Mouse (Mus musculus) embryonic facial prominence, embryonic 11.5 days (tissue): ENCODE results near the gene Cel. TPM values are rescaled to one million over a fixed set of nuclear protein-coding genes. Genes with fewer than 3 reads are reported as not detected.
"Not testable (repeated sequence)": the region's sequence is repeated elsewhere in the genome, so short reads cannot be mapped to it uniquely, and the experiment has no call there.

Experiments
- ATAC-seq: fragments of 200-750 bp; cut with Nextera tagmentation; replicated peaks from 2 replicates; pipeline ENCODE4 v1.8.0; 2017; ENCODE audit warnings: low read depth; ENCODE audit not compliant: insufficient number of reproducible peaks, low FRiP score, low TSS enrichment
- DNase-seq: peaks from one replicate; pipeline ENCODE4 v3.0.0-alpha.2; 2015; ENCODE audit warnings: low spot score
- H3K27ac ChIP-seq: fragments of 300-500 bp; sonication (generic); replicated peaks from 2 replicates; pipeline ENCODE4 v1.5.1; 2014; ENCODE audit warnings: mild to moderate bottlenecking, low read depth, low read length, control low read depth
- H3K27me3 ChIP-seq: fragments of 300-500 bp; sonication (generic); 2 replicates; pipeline ENCODE4 v1.6.1; 2014; ENCODE audit warnings: mild to moderate bottlenecking, low read length, moderate library complexity, mixed read lengths; ENCODE audit not compliant: control insufficient read depth, insufficient read depth
- H3K36me3 ChIP-seq: fragments of 300-500 bp; sonication (generic); replicated peaks from 2 replicates; pipeline ENCODE4 v1.6.1; 2014; ENCODE audit warnings: low read depth, mild to moderate bottlenecking, low read length, moderate library complexity, mixed read lengths; ENCODE audit not compliant: control insufficient read depth, insufficient read depth
- H3K4me1 ChIP-seq: fragments of 300-500 bp; sonication (generic); 2 replicates; pipeline ENCODE4 v1.6.1; 2014; ENCODE audit warnings: low read length, mixed read lengths; ENCODE audit not compliant: control insufficient read depth, insufficient read depth
- H3K4me2 ChIP-seq: fragments of 300-500 bp; sonication (generic); 2 replicates; pipeline ENCODE4 v1.6.1; 2014; ENCODE audit warnings: low read depth, mild to moderate bottlenecking, control low read depth, low read length, moderate library complexity
- H3K4me3 ChIP-seq: fragments of 300-500 bp; sonication (generic); 2 replicates; pipeline ENCODE4 v1.5.1; 2014; ENCODE audit warnings: low read depth, low read length, control low read depth
- H3K9ac ChIP-seq: fragments of 300-500 bp; sonication (generic); replicated peaks from 2 replicates; pipeline ENCODE4 v1.6.1; 2014; ENCODE audit warnings: mild to moderate bottlenecking, control low read depth, low read length
- H3K9me3 ChIP-seq: fragments of 300-500 bp; sonication (generic); replicated peaks from 2 replicates; pipeline ENCODE4 v1.6.1; 2016; ENCODE audit warnings: mild to moderate bottlenecking, low read length, inconsistent platforms, mixed read lengths; ENCODE audit not compliant: control insufficient read depth
- WGBS: fragments of 180-500 bp; shearing (Covaris S2); extraction: QIAGEN DNeasy Blood & Tissue Kit; methylation state at CpG from one replicate; pipeline ENCODE4 v1.1.7; 2014; 5-methylcytosine and 5-hydroxymethylcytosine counted together
- polyA plus RNA-seq: library from polyadenylated mRNA; unstranded; fragments of >200 nt; fragmentation: Nextera tagmentation; extraction: Ambion mirVana; gene quantifications from 2 replicates; pipeline ENCODE4 v1.2.1, GENCODE M21; 2014

Gene Cel
- polyA plus RNA-seq, 1 experiment from 2014 or later: not detected

DNA sequence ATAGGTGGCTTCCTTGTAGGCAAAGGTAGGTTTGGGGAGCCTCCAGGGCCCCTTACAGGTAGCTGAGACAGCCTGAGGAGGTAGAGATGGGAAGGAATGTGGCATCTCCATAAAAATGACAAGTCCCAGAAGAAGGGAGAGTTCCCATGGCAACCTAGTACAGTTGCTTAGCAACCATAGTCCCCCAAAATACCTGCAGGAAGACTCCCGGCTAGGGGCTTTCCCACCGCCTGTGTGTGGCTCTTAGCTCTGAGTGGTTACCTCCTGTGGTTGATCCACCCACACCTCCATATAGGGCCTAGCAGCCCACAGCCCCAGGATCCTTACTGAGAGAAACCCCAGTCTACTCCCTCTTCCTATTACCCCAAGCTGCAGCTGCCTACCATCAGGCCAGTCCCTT lies 45.0 kb downstream of the Cel start:
- no peak overlapping the region for H3K9ac ChIP-seq
- no peak overlapping the region for H3K27ac ChIP-seq
- no peak overlapping the region for H3K4me2 ChIP-seq
- no peak overlapping the region for H3K4me3 ChIP-seq
- WGBS: 45% methylated on average over 2 of the region's 2 CpGs
- 0 out of 2 replicates have a peak, but pooled peaks cover 2% of the 10 kb centered on the region for H3K4me1 ChIP-seq
- no peaks in the 10 kb centered on the region for H3K27me3 ChIP-seq
- DNase-seq (peak; percentile 23), ATAC-seq (no peak)
- H3K36me3 ChIP-seq: no peaks in the 10 kb centered on the region
- H3K9me3 ChIP-seq: no peaks in the 10 kb centered on the region

- WGBS: 32% methylated on average over 5 of the region's 5 CpGs
- Histone ChIP-seq H3K4me1 (0 out of 2 replicates have a peak, but pooled peaks cover 2% of the 10 kb centered on the region), H3K36me3 (no peaks in the 10 kb centered on the region), H3K27me3 (no peaks in the 10 kb centered on the region), H3K4me2 (no peak overlapping the region), H3K4me3 (no peak overlapping the region), H3K9ac (no peak overlapping the region), H3K27ac (no peak overlapping the region), H3K9me3 (no peaks in the 10 kb centered on the region)
- ATAC-seq: no peak
- DNase-seq: peak; percentile 81
These were observed 45.8 kb downstream of the Cel start for GRCm38 (mm10) chr2:28517206-28517909.

GRCm38 (mm10) chr2:28514489-28514888 lies 48.7 kb downstream of the Cel start:
- Histone ChIP-seq H3K4me2 (peak overlapping the region; percentile 96), H3K4me3 (peak overlapping the region; percentile 76; the same call in 1 of the 2 replicates), H3K27me3 (no peaks in the 10 kb centered on the region), H3K27ac (no peak overlapping the region), H3K4me1 (0 out of 2 replicates have a peak, but pooled peaks cover 2% of the 10 kb centered on the region), H3K36me3 (no peaks in the 10 kb centered on the region), H3K9ac (no peak overlapping the region; the same call in 1 of the 2 replicates), H3K9me3 (no peaks in the 10 kb centered on the region)
- DNase-seq: peak; percentile 90
- no peak for ATAC-seq
- WGBS: 13% methylated on average over 5 of the region's 5 CpGs

DNA sequence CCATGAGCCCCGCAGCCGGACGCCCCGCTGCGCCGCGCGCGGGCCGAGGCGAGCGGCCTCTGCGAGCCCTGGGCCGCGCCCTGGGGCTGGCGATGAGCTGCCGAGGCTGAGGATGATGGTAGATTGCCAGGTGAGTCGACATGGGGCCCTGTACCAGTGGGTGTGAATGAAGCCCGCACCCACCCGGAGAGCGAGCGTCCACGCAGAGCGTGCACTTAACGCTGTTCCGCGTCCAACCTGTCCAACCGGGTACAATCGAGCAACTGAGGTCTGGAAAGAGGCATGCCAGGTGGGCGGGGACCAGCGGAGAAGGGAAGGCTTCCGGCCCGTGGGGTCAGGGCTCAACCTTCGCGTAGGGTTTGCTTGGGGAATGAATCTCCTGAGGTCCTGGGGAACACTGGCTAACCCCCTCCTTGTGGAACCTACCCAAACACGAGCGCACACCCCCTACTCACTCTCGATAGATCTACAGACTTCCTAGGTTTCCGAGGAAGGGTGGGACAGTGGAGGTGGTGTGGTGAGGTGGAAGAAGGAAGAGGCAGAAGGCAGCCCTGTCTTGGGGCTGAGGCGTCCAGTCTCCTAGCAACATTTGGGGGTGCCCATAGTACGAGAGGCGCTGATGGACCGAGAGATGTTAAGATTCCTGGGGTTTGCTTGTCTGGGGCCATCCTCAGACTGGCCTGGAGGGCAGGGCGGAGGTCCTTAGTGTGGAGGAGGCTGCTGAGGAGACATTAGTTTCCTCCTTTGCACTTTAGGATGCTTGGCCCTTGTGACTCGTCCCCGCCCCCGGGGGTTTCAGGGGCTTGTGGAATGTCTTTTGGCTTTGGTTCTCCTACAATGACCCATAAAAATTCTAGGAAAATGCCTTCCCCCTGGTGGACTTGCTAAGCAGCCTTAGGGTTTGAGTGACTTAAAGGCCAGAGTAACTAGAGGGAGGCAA lies 49.5 kb downstream of the Cel start:
- Histone ChIP-seq H3K27me3 (no peaks in the 10 kb centered on the region), H3K4me3 (peak overlapping the region; percentile 76), H3K9me3 (no peaks in the 10 kb centered on the region), H3K36me3 (no peaks in the 10 kb centered on the region), H3K4me1 (0 out of 2 replicates have a peak, but pooled peaks cover 2% of the 10 kb centered on the region), H3K9ac (peak overlapping the region; percentile 92), H3K4me2 (peak overlapping the region; percentile 96), H3K27ac (peak overlapping the region; percentile 47)
- ATAC-seq: peak; percentile 27
- peak; percentile 48 for DNase-seq
- 6% methylated on average over 47 of the region's 47 CpGs for WGBS

GRCm38 (mm10) chr2:28512798-28513401 lies 50.3 kb downstream of the Cel start, which contains the start of gene Ralgds:
Gene Ralgds (plus strand): TSS chr2:28513125.
- ATAC-seq (peak; percentile 49), DNase-seq (peak; percentile 79)
- Histone ChIP-seq H3K4me1 (0 out of 2 replicates have a peak, but pooled peaks cover 2% of the 10 kb centered on the region), H3K36me3 (no peaks in the 10 kb centered on the region), H3K9ac (peak within 1 kb of the TSS; percentile 92), H3K4me2 (peak within 1 kb of the TSS; percentile 96), H3K27ac (peak within 1 kb of the TSS; percentile 47), H3K4me3 (peak within 1 kb of the TSS; percentile 76), H3K9me3 (no peaks in the 10 kb centered on the region), H3K27me3 (no peaks in the 10 kb centered on the region)
- 0% methylated on average over 38 of the region's 71 CpGs for WGBS

- not testable (repeated sequence) for H3K4me3 ChIP-seq, ATAC-seq, H3K36me3 ChIP-seq, H3K4me1 ChIP-seq, H3K9ac ChIP-seq, DNase-seq, H3K9me3 ChIP-seq, H3K4me2 ChIP-seq, H3K27me3 ChIP-seq, H3K27ac ChIP-seq
- 52% methylated on average over 5 of the region's 5 CpGs for WGBS
These were observed 51.6 kb downstream of the Cel start for GRCm38 (mm10) chr2:28511600-28511999.

DNA sequence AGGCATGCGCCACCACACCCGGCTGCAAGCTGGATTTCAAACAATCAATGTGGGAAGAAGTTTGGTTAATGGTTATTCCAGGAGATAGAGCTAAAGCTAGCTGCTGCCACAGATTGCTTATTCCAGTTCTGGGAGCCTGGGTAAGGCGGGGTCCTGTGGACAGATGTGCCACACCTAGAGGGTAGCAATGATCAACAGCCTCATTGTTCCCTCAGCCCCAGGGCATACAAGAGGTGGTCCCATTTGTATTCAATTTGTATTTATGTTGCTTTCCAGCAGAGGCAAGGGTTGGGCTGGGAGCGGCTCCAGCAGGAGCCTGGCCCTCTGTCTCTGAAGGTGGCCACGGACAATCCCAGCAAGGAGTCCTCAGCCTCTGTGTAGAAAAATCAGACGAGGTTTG lies 56.9 kb downstream of the Cel start:
- Histone ChIP-seq H3K36me3 (no peaks in the 10 kb centered on the region), H3K9me3 (no peaks in the 10 kb centered on the region), H3K27me3 (no peaks in the 10 kb centered on the region), H3K4me1 (no peaks in the 10 kb centered on the region), H3K4me3 (no peak overlapping the region), H3K27ac (no peak overlapping the region), H3K4me2 (no peak overlapping the region), H3K9ac (no peak overlapping the region)
- ATAC-seq: no peak
- no peak for DNase-seq
- 76% methylated on average over 6 of the region's 6 CpGs for WGBS
